Mouse (Mus musculus) thymus, postnatal 0 days (tissue): Measurements from ENCODE around the gene Olfr764-ps1. TPM values are rescaled to one million over a fixed set of nuclear protein-coding genes. Genes with fewer than 3 reads are reported as not detected.
A peak's percentile ranks its signal among the peaks of the same experiment; 100 is the strongest.
"Not testable (repeated sequence)": the region's sequence is repeated elsewhere in the genome, so short reads cannot be mapped to it uniquely, and the experiment has no call there.

Experiments used
- DNase-seq: peaks from one replicate; pipeline ENCODE4 v3.0.0-alpha.2; 2015; ENCODE audit warnings: low spot score
- polyA plus RNA-seq: library from polyadenylated mRNA; unstranded; fragments of >200 nt; fragmentation: Nextera tagmentation; extraction: Ambion mirVana; gene quantifications from 2 replicates; pipeline ENCODE4 v1.2.1, GENCODE M21; 2015

Olfr764-ps1 gene
- not detected in 2 replicates for polyA plus RNA-seq

GRCm38 (mm10) chr10:129039796-129040195, at the start of gene Olfr764-ps1:
Gene Olfr764-ps1 (minus strand): TSS chr10:129039896.
- DNase-seq = no peak

GRCm38 (mm10) chr10:129082810-129083209, 43.1 kb upstream of the Olfr764-ps1 start, which contains the start of gene Olfr767:
Gene Olfr767 (minus strand): TSS chr10:129082910.
- not testable (repeated sequence) for DNase-seq

- DNase-seq = no peak
Observed at GRCm38 (mm10) chr10:129068877-129069276, 29.2 kb upstream of the Olfr764-ps1 start, which contains the start of gene Olfr766-ps1. Gene Olfr766-ps1 (minus strand): TSS chr10:129068977.

GRCm38 (mm10) chr10:129049898-129050297, 10.2 kb upstream of the Olfr764-ps1 start, which contains the start of gene Olfr765:
Gene Olfr765 (minus strand): TSS chr10:129049998.
- DNase-seq = not testable (repeated sequence)

GRCm38 (mm10) chr10:129028343-129028742, 11.4 kb downstream of the Olfr764-ps1 start:
- no peak for DNase-seq

GRCm38 (mm10) chr10:129026018-129026662, 13.6 kb downstream of the Olfr764-ps1 start:
- DNase-seq = peak; percentile 30

- DNase-seq = no peak
Observed at GRCm38 (mm10) chr10:129023319-129023718, 16.4 kb downstream of the Olfr764-ps1 start.

- no peak for DNase-seq
Observed at GRCm38 (mm10) chr10:129014477-129014876, 25.2 kb downstream of the Olfr764-ps1 start.

- DNase-seq = not testable (repeated sequence)
Observed at GRCm38 (mm10) chr10:129011511-129011910, 28.2 kb downstream of the Olfr764-ps1 start.

GRCm38 (mm10) chr10:129010288-129010841, 29.3 kb downstream of the Olfr764-ps1 start, which contains the start of gene Olfr763:
Gene Olfr763 (plus strand): TSS chr10:129010791.
- no peak for DNase-seq

- DNase-seq = no peak
Observed at GRCm38 (mm10) chr10:129004032-129004920, 35.4 kb downstream of the Olfr764-ps1 start.

- no peak for DNase-seq
Observed at GRCm38 (mm10) chr10:128996523-128997040, 43.1 kb downstream of the Olfr764-ps1 start.

GRCm38 (mm10) chr10:128995796-128996195, 43.9 kb downstream of the Olfr764-ps1 start:
- DNase-seq = no peak

GRCm38 (mm10) chr10:128990994-128991393, 48.7 kb downstream of the Olfr764-ps1 start:
- DNase-seq = peak; percentile 76

GRCm38 (mm10) chr10:128990129-128990850, 49.4 kb downstream of the Olfr764-ps1 start:
- not testable (repeated sequence) for DNase-seq

GRCm38 (mm10) chr10:128989131-128989530, 50.6 kb downstream of the Olfr764-ps1 start, which contains the start of gene Olfr9:
Gene Olfr9 (plus strand): TSS chr10:128989431.
- DNase-seq = not testable (repeated sequence)
